1 mouse cellular context compared by ENCODE assay signal in the genomic region with DNA sequence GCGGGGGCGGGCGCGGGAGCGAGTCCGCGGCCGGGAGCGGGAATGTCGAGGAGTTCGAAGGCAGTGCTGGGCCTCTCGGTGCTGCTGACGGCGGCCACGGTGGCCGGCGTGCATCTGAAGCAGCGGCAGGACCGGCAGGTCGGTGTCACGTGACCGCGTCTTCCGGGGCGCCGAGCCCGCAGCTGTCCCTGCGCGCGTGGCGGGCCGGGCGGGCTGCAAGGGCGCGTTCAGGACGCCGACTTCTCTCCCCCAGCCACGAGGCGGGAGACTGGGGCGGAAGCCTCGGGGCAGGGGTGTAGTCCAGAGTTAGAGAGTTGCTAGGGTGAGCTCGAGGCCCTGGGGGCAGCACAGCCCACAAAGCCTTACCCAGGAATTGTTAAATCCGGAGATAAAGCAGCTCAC.
A peak's percentile ranks its signal among the peaks of the same experiment; 100 is the strongest.
TF ChIP-seq lines count a peak whose summit lies in the region.

No protein-coding gene starts in this region.

TF ChIP-seq in MEL, 35 proteins besides CTCF, POLR2A, EP300 and RAD21 (continued from another document):
- no peak for TF ChIP-seq MAZ (IDR thresholded peaks at IDR 0.05; ENCODE audit: low read depth, low read length)
- TF ChIP-seq NELFE (IDR thresholded peaks at IDR 0.05; ENCODE audit: low read depth, low read length) = no peak
- TF ChIP-seq MAFK (IDR thresholded peaks at IDR 0.05; ENCODE audit: borderline replicate concordance, low read depth, low read length) = no peak
- no peak for TF ChIP-seq CHD2 (IDR thresholded peaks at IDR 0.05; ENCODE audit: low read length)
- TF ChIP-seq MEF2A (IDR thresholded peaks at IDR 0.05; ENCODE audit: extremely low read depth, insufficient replicate concordance, low read depth, low read length, poor library complexity, severe bottlenecking) = no peak
- TF ChIP-seq TCF12 (IDR thresholded peaks at IDR 0.05; ENCODE audit: low read depth, low read length) = no peak
- TF ChIP-seq USF2 (IDR thresholded peaks at IDR 0.05; ENCODE audit: borderline replicate concordance in 1 of 2, insufficient read depth in 1 of 2, low read depth in 1 of 2, low read length in 2 of 2) = peak in 1 of 2 experiments; percentile 67; a peak in 2 of 4 replicates
- TF ChIP-seq SIN3A (IDR thresholded peaks at IDR 0.05; ENCODE audit: low read length) = peak; percentile 49; the same call in 1 of the 2 replicates
- TF ChIP-seq ZMIZ1 (IDR thresholded peaks at IDR 0.05; ENCODE audit: low read depth, low read length) = no peak
- no peak for TF ChIP-seq MYB (IDR thresholded peaks at IDR 0.05; ENCODE audit: low read depth, low read length)
